Mouse (Mus musculus): ENCODE results near the gene H2-K1. TPM values are rescaled to one million over a fixed set of nuclear protein-coding genes. Genes with fewer than 3 reads are reported as not detected.

H2-K1 gene
- total and polyA plus RNA-seq, 2 experiments from 2014 or later: 21.2 to 21.9 TPM

DNA sequence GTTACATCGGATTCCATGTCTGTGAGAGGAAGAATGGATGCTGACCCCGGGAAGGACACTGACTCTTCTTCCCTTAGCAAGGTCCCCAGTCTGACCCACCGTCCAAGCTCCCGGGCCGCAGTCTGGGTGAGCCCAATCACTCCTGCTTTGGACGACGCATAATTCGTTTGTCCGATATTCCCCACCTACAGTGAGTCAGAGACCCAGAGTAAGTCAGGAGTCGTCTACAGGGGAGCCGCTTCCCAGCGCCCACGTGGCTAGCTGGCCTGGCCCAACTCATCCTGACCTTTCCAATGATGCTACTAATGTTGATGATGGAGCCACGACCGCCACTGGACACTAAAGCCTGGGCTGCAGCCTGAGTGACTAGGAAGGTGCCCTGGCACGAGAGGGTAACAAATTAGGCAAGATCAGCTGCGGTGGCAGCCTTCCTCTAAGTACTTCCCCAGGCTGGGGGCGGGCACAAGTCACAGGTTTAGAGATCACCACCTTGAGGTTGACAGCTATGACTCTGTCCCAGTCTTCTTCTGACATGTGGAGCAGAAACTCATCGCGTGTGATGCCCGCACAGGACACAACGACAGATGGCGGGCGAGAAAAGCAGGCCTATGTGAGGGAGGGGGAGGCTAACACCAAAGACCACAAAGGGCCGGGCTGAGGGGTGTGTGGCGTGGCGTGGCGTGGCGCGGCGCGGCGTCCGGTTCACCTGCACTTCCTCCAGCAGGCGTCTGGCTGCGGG, 26.9 kb upstream of the H2-K1 start:
- DNase-seq (peak; percentile 23), ATAC-seq (no peak)
- Histone ChIP-seq H3K9ac (peak overlapping the region; percentile 58), H3K27ac (ENCODE audit: low read depth, low read length) (peak overlapping the region; percentile 69), H3K4me1 (ENCODE audit: insufficient read depth) (peaks cover 25% of the 10 kb centered on the region), H3K36me3 (ENCODE audit: insufficient read depth) (peaks cover 22% of the 10 kb centered on the region), H3K4me2 (ENCODE audit: low read depth) (peak overlapping the region; percentile 98), H3K9me3 (ENCODE audit: low read length) (no peaks in the 10 kb centered on the region), H3K27me3 (ENCODE audit: insufficient read depth, low read length) (no peaks in the 10 kb centered on the region), H3K4me3 (ENCODE audit: low read depth, low read length) (peak overlapping the region; percentile 67)
- TF ChIP-seq CTCF (IDR thresholded peaks at IDR 0.05; ENCODE audit: low read depth): no peak
- 3% methylated on average over 36 of the region's 36 CpGs for WGBS

DNA sequence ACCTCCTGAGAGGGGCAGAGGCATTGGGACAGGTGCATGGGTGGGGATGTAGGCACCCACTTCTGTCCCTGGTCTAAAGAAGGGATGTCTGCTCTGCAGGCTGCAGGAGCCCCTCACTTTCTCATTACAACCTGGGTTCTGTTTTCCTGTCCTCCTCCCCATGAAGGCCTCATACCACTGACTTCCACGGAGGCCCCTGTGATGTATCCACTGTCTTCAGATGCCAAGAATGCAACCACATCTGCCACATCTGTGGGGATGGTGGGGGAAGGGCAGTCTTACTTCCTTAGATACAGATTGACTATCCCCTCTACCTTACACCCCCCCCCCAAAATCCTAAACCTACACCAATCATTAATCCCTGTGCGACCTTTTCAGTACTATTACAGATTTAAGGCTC, 26.1 kb upstream of the H2-K1 start:
- WGBS: 13% methylated on average over 2 of the region's 2 CpGs
- H3K9ac ChIP-seq: no peak overlapping the region
- peak overlapping the region; percentile 83; the same call in 1 of the 2 replicates for H3K4me2 ChIP-seq (ENCODE audit: low read depth)
- H3K4me1 ChIP-seq (ENCODE audit: insufficient read depth): peaks cover 25% of the 10 kb centered on the region
- no peak for DNase-seq
- peaks cover 31% of the 10 kb centered on the region for H3K36me3 ChIP-seq (ENCODE audit: insufficient read depth)
- TF ChIP-seq CTCF (IDR thresholded peaks at IDR 0.05; ENCODE audit: low read depth): no peak
- ATAC-seq: no peak
- no peak overlapping the region for H3K4me3 ChIP-seq (ENCODE audit: low read depth, low read length)
- no peaks in the 10 kb centered on the region for H3K9me3 ChIP-seq (ENCODE audit: low read length)
- no peaks in the 10 kb centered on the region for H3K27me3 ChIP-seq (ENCODE audit: insufficient read depth, low read length)
- H3K27ac ChIP-seq (ENCODE audit: low read depth, low read length): peak overlapping the region; percentile 47; the same call in 1 of the 2 replicates

DNA sequence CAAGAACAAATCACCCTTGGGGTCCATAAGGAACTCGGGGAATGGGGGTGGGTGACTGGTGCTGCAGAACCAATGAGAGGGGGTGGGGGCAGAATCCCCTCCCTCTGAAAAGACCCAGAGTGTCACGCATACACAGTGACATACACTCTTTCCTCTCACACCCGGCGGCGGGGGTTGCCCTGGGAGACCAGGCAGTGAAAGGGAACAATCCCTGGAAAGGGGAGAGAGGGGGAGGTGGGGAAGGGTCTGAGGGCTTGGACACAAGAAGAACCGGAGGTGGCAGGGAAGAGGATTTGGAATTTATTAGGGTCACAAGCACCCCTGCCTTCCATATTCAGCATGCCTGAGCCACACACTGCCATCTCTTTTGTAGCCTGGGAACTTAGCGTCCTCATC, 25.6 kb upstream of the H2-K1 start:
- peak; percentile 1; the same call in 1 of the 2 replicates for ATAC-seq
- DNase-seq: peak; percentile 47
- Histone ChIP-seq H3K9me3 (ENCODE audit: low read length) (no peaks in the 10 kb centered on the region), H3K4me2 (ENCODE audit: low read depth) (peak overlapping the region; percentile 83), H3K9ac (peak overlapping the region; percentile 87), H3K4me1 (ENCODE audit: insufficient read depth) (peaks cover 24% of the 10 kb centered on the region), H3K27me3 (ENCODE audit: insufficient read depth, low read length) (no peaks in the 10 kb centered on the region), H3K4me3 (ENCODE audit: low read depth, low read length) (peak overlapping the region; percentile 83; the same call in 1 of the 2 replicates), H3K36me3 (ENCODE audit: insufficient read depth) (peaks cover 35% of the 10 kb centered on the region), H3K27ac (ENCODE audit: low read depth, low read length) (peak overlapping the region; percentile 93; the same call in 1 of the 2 replicates)
- no peak for TF ChIP-seq CTCF (IDR thresholded peaks at IDR 0.05; ENCODE audit: low read depth)
- WGBS: 2% methylated on average over 7 of the region's 7 CpGs

DNA sequence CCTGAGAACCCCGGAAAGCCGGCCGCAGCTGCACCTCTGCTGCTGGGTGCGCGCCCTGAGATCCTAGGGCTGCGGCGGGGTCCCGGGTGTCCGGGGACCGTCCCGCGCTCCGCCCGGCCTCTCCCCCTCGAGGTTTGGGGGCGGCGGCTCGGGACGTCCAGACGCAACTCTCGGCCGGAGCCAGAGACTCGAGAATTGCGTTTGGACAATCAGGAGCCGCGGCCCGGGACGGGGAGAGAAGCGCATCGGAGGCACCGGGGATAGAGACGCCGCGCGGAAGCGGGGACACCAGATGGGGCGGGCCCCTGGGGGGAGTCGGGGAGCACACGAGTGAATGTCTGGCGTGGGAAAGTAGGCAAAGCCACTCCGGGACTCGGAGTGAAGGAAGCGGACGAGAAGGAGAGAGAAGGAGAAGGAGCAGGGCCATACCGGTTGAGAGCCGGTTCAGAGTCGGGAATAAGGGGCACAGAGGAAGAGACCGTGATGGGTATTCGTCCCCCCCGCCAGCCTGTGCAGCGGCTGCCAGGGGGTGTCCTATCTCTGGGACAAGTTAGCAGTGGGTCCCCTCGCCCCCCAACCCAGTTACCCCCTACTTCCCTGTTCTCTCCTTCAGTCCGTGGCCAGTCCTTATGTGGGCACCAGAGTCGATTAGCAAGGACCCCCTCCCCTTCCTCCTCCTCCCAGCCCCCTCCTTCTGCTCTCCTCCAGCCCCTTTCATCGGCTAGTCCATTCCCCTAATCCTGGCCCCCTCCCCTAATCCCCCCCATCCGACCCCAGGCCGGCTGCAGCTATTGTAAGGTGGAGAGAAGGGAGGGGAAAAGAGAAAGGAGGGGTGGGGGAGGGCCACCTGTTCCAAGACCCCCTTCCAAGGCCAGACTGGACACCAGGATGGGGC, 25.0 kb upstream of the H2-K1 start:
- no peak for TF ChIP-seq CTCF (IDR thresholded peaks at IDR 0.05; ENCODE audit: low read depth)
- Histone ChIP-seq H3K27me3 (ENCODE audit: insufficient read depth, low read length) (no peaks in the 10 kb centered on the region), H3K4me1 (ENCODE audit: insufficient read depth) (peaks cover 18% of the 10 kb centered on the region), H3K27ac (ENCODE audit: low read depth, low read length) (peak overlapping the region; percentile 93), H3K4me3 (ENCODE audit: low read depth, low read length) (peak overlapping the region; percentile 83), H3K4me2 (ENCODE audit: low read depth) (peak overlapping the region; percentile 83), H3K36me3 (ENCODE audit: insufficient read depth) (peaks cover 36% of the 10 kb centered on the region), H3K9ac (peak overlapping the region; percentile 87), H3K9me3 (ENCODE audit: low read length) (no peaks in the 10 kb centered on the region)
- ATAC-seq: peak; percentile 4
- DNase-seq: peak; percentile 51
- under 1% methylated on average over 57 of the region's 57 CpGs for WGBS

DNA sequence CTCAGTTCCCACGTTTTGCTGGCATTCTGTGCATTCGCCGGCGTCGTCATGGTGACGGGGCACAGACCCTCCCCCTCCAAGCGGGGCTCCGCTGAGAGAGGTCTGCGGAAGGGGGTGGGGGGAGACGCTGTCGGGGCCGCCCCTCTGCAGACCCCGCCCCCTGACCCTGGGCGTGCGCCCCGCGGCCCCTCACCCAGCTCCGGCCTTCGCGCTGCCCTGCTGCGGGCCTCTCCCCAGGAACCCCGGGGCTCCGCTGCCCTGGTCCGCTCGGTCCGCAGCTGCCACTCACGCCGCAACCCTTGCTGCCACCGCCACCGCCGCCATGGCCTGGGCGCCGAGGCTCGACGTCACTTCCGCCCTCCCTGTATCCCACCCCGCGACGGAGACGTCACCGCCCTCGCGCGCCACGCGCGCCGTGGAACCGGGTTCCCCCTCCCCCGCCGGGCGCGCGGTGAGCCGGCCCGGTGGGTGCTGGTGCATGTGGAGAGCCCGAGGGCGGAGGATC, 24.2 kb upstream of the H2-K1 start, which contains the start of gene Ring1:
TSS of gene Ring1 (minus strand) at position 364 of the 505 bp plus-strand sequence.
- peak within 1 kb of the TSS; percentile 93 for H3K27ac ChIP-seq (ENCODE audit: low read depth, low read length)
- ATAC-seq: peak; percentile 86
- TF ChIP-seq CTCF (IDR thresholded peaks at IDR 0.05; ENCODE audit: low read depth): no peak
- under 1% methylated on average over 53 of the region's 58 CpGs for WGBS
- H3K4me3 ChIP-seq (ENCODE audit: low read depth, low read length): peak within 1 kb of the TSS; percentile 83
- peaks cover 29% of the 10 kb centered on the region for H3K36me3 ChIP-seq (ENCODE audit: insufficient read depth)
- DNase-seq: peak; percentile 94
- no peaks in the 10 kb centered on the region for H3K9me3 ChIP-seq (ENCODE audit: low read length)
- H3K4me1 ChIP-seq (ENCODE audit: insufficient read depth): peaks cover 13% of the 10 kb centered on the region; the same call in 1 of the 2 replicates
- H3K27me3 ChIP-seq (ENCODE audit: insufficient read depth, low read length): no peaks in the 10 kb centered on the region
- peak within 1 kb of the TSS; percentile 83 for H3K4me2 ChIP-seq (ENCODE audit: low read depth)
- peak within 1 kb of the TSS; percentile 87 for H3K9ac ChIP-seq

DNA sequence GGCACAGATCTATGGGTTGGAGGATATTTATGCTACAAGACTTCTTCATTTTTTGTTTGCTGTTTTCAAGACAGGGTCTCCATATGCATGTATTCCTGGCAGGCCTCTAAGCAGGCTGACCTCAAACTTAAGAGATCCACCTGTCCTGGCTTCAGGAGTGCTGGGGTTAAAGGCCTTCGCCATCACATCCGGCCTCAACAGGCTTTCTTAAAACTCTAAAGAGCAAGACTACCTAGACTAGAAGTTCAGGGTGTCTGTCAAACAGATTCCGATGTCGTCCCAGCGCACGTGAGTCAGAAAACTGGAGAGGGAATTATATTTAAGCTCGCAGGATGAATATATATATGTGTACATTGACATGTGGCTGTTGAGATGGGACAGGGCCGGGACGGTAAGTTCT, 23.5 kb upstream of the H2-K1 start:
- Histone ChIP-seq H3K4me2 (ENCODE audit: low read depth) (peak overlapping the region; percentile 83), H3K9me3 (ENCODE audit: low read length) (no peaks in the 10 kb centered on the region), H3K4me1 (ENCODE audit: insufficient read depth) (peaks cover 13% of the 10 kb centered on the region; the same call in 1 of the 2 replicates), H3K27me3 (ENCODE audit: insufficient read depth, low read length) (no peaks in the 10 kb centered on the region), H3K4me3 (ENCODE audit: low read depth, low read length) (peak overlapping the region; percentile 83), H3K9ac (peak overlapping the region; percentile 87), H3K27ac (ENCODE audit: low read depth, low read length) (peak overlapping the region; percentile 93), H3K36me3 (ENCODE audit: insufficient read depth) (peaks cover 22% of the 10 kb centered on the region)
- 57% methylated on average over 9 of the region's 9 CpGs for WGBS
- DNase-seq (no peak), ATAC-seq (no peak)
- TF ChIP-seq CTCF (IDR thresholded peaks at IDR 0.05; ENCODE audit: low read depth): no peak

Data from forebrain, postnatal 0 days (tissue).